Mouse (Mus musculus) heart, embryonic 16.5 days (tissue): ENCODE data around the gene Hoxb8. TPM values are rescaled to one million over a fixed set of nuclear protein-coding genes. Genes with fewer than 3 reads are reported as not detected.

Source experiments
- ATAC-seq: fragments of 200-750 bp; cut with Nextera tagmentation; replicated peaks from 2 replicates; pipeline ENCODE4 v1.8.0; 2017; ENCODE audit warnings: moderate number of reproducible peaks; ENCODE audit not compliant: insufficient read depth, low FRiP score; ENCODE audit errors: extremely low read depth
- H3K27ac ChIP-seq: fragments of 300-500 bp; sonication (generic); 2 replicates; pipeline ENCODE4 v1.5.1; 2014; ENCODE audit warnings: mild to moderate bottlenecking, low read length, control low read depth, moderate library complexity
- H3K27me3 ChIP-seq: fragments of 300-500 bp; sonication (generic); 2 replicates; pipeline ENCODE4 v1.6.1; 2014; ENCODE audit warnings: low read length, mixed read lengths; ENCODE audit not compliant: control insufficient read depth, insufficient read depth
- H3K36me3 ChIP-seq: fragments of 300-500 bp; sonication (generic); 2 replicates; pipeline ENCODE4 v1.6.1; 2014; ENCODE audit not compliant: control insufficient read depth, insufficient read depth
- H3K4me1 ChIP-seq: fragments of 300-500 bp; sonication (generic); 2 replicates; pipeline ENCODE4 v1.6.1; 2014; ENCODE audit warnings: low read length, mixed read lengths; ENCODE audit not compliant: control insufficient read depth, insufficient read depth
- H3K4me2 ChIP-seq: fragments of 300-500 bp; sonication (generic); 2 replicates; pipeline ENCODE4 v1.6.1; 2014; ENCODE audit warnings: low read depth, mild to moderate bottlenecking, control low read depth, low read length
- H3K4me3 ChIP-seq: fragments of 300-500 bp; sonication (generic); 2 replicates; pipeline ENCODE4 v1.5.1; 2014; ENCODE audit warnings: mild to moderate bottlenecking, control low read depth, low read length
- H3K9ac ChIP-seq: fragments of 300-500 bp; sonication (generic); 2 replicates; pipeline ENCODE4 v1.6.1; 2014; ENCODE audit warnings: low read length, control low read depth
- H3K9me3 ChIP-seq: fragments of 300-500 bp; sonication (generic); replicated peaks from 2 replicates; pipeline ENCODE4 v1.6.1; 2016; ENCODE audit warnings: low read length; ENCODE audit not compliant: control insufficient read depth
- WGBS: fragments of 180-500 bp; shearing (Covaris S2); extraction: QIAGEN DNeasy Blood & Tissue Kit; methylation state at CpG from one replicate; pipeline ENCODE4 v1.1.7; 2014; 5-methylcytosine and 5-hydroxymethylcytosine counted together
- polyA plus RNA-seq: library from polyadenylated mRNA; unstranded; fragments of >200 nt; fragmentation: Nextera tagmentation; extraction: Ambion mirVana; gene quantifications from 2 replicates; pipeline ENCODE4 v1.2.1, GENCODE M21; 2015

Gene Hoxb8
- polyA plus RNA-seq, 1 experiment from 2014 or later = not detected

- H3K4me1 ChIP-seq = no peaks in the 10 kb centered on the region
- H3K9ac ChIP-seq = no peak overlapping the region
- H3K27ac ChIP-seq = no peak overlapping the region
- H3K4me2 ChIP-seq = peak overlapping the region; percentile 13; the same call in 1 of the 2 replicates
- no peak overlapping the region for H3K4me3 ChIP-seq
- H3K9me3 ChIP-seq = no peaks in the 10 kb centered on the region
- no peaks in the 10 kb centered on the region for H3K36me3 ChIP-seq
- no peak for ATAC-seq
- 3% methylated on average over 30 of the region's 30 CpGs for WGBS
- H3K27me3 ChIP-seq = peaks cover 91% of the 10 kb centered on the region
These were observed 13.6 kb downstream of the Hoxb8 start for GRCm38 (mm10) chr11:96295092-96295835.

GRCm38 (mm10) chr11:96296997-96297396 is 15.3 kb downstream of the Hoxb8 start:
- Histone ChIP-seq H3K27me3 (peaks cover 94% of the 10 kb centered on the region), H3K9ac (no peak overlapping the region), H3K27ac (no peak overlapping the region), H3K9me3 (no peaks in the 10 kb centered on the region), H3K4me3 (no peak overlapping the region), H3K36me3 (no peaks in the 10 kb centered on the region), H3K4me1 (no peaks in the 10 kb centered on the region), H3K4me2 (no peak overlapping the region)
- WGBS = 10% methylated on average over 2 of the region's 2 CpGs
- no peak for ATAC-seq

GRCm38 (mm10) chr11:96297428-96297827 is 15.7 kb downstream of the Hoxb8 start:
- H3K27me3 ChIP-seq = peaks cover 94% of the 10 kb centered on the region
- H3K36me3 ChIP-seq = no peaks in the 10 kb centered on the region
- no peaks in the 10 kb centered on the region for H3K9me3 ChIP-seq
- H3K27ac ChIP-seq = no peak overlapping the region
- H3K4me3 ChIP-seq = no peak overlapping the region
- ATAC-seq = no peak
- 7% methylated on average over 3 of the region's 3 CpGs for WGBS
- no peaks in the 10 kb centered on the region for H3K4me1 ChIP-seq
- H3K4me2 ChIP-seq = no peak overlapping the region
- H3K9ac ChIP-seq = no peak overlapping the region

DNA sequence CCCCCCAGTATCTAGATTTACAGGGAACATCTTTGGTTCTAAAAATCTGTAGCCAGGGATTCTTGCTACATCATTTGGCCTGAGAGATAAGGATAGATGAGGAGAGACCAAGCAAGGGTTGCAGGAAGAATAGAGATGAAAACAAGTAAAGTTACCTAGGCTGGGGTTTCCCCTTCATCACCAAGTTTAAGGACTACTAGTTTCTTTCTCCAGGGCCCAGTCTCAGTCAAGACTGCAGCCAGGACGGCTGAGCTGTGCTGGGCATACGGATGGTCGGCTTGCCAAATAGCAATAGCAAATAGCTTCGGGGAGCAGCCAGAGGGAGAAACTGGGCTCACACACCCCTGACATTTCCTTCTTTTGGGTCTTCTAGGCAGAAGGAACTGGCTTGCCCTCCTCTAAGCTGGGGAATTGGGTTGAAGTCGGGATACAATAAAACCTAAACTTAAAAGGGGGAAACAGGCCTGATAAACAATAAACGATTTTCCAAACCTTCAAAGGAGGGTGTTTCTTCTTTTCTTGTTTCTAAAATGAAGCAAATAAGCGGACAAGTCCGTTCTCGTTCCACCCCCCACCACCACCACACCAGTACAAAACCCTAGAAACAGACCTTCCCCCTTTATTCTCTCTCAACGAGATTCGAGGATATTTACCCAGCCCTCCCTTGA is 16.4 kb downstream of the Hoxb8 start:
- no peak overlapping the region for H3K9ac ChIP-seq
- H3K4me1 ChIP-seq = no peaks in the 10 kb centered on the region
- no peak overlapping the region for H3K4me3 ChIP-seq
- H3K4me2 ChIP-seq = no peak overlapping the region
- H3K27me3 ChIP-seq = peaks cover 94% of the 10 kb centered on the region
- H3K9me3 ChIP-seq = no peaks in the 10 kb centered on the region
- ATAC-seq = no peak
- H3K36me3 ChIP-seq = no peaks in the 10 kb centered on the region
- no peak overlapping the region for H3K27ac ChIP-seq
- 13% methylated on average over 11 of the region's 11 CpGs for WGBS

DNA sequence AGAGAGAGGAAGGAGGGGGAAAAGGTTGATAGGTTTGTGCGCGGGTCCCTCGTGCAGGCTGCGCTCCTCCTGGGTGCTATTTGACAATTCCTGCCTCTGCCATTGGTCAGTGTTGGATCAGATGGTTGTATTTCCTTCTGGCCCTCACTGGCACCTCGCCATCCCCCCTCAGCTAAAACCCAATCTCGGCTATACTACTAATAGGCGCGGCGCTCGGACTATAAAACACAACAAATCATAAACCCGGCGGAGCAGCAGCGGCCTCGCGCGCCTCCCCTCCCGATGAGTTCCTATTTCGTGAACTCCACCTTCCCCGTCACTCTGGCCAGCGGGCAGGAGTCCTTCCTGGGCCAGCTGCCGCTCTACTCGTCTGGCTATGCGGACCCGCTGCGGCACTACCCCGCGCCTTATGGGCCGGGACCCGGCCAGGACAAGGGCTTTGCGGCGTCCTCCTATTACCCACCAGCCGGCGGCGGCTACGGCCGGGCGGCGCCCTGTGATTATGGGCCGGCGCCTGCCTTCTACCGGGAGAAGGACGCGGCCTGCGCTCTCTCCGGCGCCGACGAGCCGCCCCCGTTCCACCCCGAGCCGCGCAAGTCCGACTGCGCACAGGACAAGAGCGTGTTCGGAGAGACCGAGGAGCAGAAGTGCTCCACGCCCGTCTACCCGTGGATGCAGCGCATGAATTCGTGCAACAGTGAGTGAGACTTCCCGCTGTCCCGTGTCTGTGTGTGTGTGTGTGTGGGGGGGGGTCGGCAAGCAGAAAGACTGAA is 17.4 kb downstream of the Hoxb8 start:
- Histone ChIP-seq H3K4me1 (no peaks in the 10 kb centered on the region), H3K4me3 (peak overlapping the region; percentile 34), H3K36me3 (no peaks in the 10 kb centered on the region), H3K4me2 (peak overlapping the region; percentile 46), H3K27ac (no peak overlapping the region), H3K9ac (no peak overlapping the region), H3K27me3 (peaks cover 95% of the 10 kb centered on the region), H3K9me3 (no peaks in the 10 kb centered on the region)
- no peak for ATAC-seq
- WGBS = under 1% methylated on average over 66 of the region's 66 CpGs

GRCm38 (mm10) chr11:96299781-96300180 is 18.1 kb downstream of the Hoxb8 start:
- Histone ChIP-seq H3K9ac (no peak overlapping the region), H3K9me3 (no peaks in the 10 kb centered on the region), H3K27me3 (peaks cover 95% of the 10 kb centered on the region), H3K27ac (no peak overlapping the region), H3K4me1 (no peaks in the 10 kb centered on the region), H3K4me3 (peak overlapping the region; percentile 34; the same call in 1 of the 2 replicates), H3K36me3 (no peaks in the 10 kb centered on the region), H3K4me2 (no peak overlapping the region; the same call in 1 of the 2 replicates)
- ATAC-seq = no peak
- 2% methylated on average over 9 of the region's 9 CpGs for WGBS

GRCm38 (mm10) chr11:96300354-96301063 is 18.8 kb downstream of the Hoxb8 start:
- H3K27ac ChIP-seq = no peak overlapping the region
- H3K9me3 ChIP-seq = no peaks in the 10 kb centered on the region
- H3K4me3 ChIP-seq = peak overlapping the region; percentile 18
- no peak overlapping the region for H3K9ac ChIP-seq
- no peak for ATAC-seq
- peak overlapping the region; percentile 35 for H3K4me2 ChIP-seq
- H3K4me1 ChIP-seq = no peaks in the 10 kb centered on the region
- H3K27me3 ChIP-seq = peaks cover 97% of the 10 kb centered on the region
- 2% methylated on average over 34 of the region's 35 CpGs for WGBS
- no peaks in the 10 kb centered on the region for H3K36me3 ChIP-seq

DNA sequence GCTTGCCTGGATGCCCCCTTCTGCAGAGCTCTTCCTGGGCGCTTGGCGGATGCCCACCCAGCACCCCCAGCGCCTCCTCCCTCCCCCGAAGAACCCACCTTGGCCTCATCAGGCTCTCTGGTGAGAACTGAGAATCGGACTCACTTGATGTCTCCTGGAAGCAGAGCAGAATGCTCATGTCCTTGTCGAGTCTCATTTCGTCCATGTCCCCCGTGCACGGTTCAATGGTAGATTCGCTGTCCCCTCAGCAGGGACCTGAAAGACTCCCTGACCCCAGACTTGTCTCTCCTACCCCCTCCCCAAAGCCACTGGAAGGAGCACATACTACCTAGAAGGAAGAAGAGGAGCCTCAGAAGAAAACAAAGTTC is 19.3 kb downstream of the Hoxb8 start:
- H3K9me3 ChIP-seq = no peaks in the 10 kb centered on the region
- H3K9ac ChIP-seq = no peak overlapping the region
- no peaks in the 10 kb centered on the region for H3K36me3 ChIP-seq
- peaks cover 97% of the 10 kb centered on the region for H3K27me3 ChIP-seq
- no peak overlapping the region for H3K27ac ChIP-seq
- no peak overlapping the region for H3K4me2 ChIP-seq
- H3K4me1 ChIP-seq = no peaks in the 10 kb centered on the region
- no peak for ATAC-seq
- no peak overlapping the region; the same call in 1 of the 2 replicates for H3K4me3 ChIP-seq
- WGBS = 12% methylated on average over 10 of the region's 10 CpGs
